Mouse (Mus musculus): ENCODE data around the gene Irf8.
"Not testable (repeated sequence)": the region's sequence is repeated elsewhere in the genome, so short reads cannot be mapped to it uniquely, and the experiment has no call there.

The Irf8 gene

DNA sequence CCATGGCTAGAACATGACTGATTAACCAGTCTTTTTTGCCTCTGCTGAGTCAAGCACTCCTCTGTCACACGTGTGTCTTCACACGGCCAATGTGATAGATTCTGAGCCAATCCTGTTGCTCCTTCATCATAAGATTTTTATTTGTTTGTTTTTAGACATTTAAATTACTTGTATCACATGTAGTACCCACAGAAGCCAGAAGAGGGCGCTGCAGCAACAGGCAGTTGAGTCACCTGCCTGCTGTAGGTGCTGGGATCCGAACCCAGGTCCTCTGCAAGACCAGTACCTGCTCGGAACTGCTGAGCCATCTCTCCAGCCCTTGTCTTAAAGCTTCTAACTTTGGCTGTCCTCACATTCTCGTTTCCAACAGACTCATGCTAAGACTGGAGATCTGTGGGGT is 13.1 kb upstream of the Irf8 start:
- DNase-seq (ENCODE audit: low spot score in 2 of 2), result no peak

- DNase-seq (ENCODE audit: low spot score in 2 of 2), result not testable (repeated sequence)
These were observed 12.1 kb upstream of the Irf8 start for GRCm38 (mm10) chr8:120724096-120724495.

- no peak for DNase-seq (ENCODE audit: low spot score in 2 of 2)
These were observed 11.2 kb upstream of the Irf8 start for GRCm38 (mm10) chr8:120724816-120725575.

DNA sequence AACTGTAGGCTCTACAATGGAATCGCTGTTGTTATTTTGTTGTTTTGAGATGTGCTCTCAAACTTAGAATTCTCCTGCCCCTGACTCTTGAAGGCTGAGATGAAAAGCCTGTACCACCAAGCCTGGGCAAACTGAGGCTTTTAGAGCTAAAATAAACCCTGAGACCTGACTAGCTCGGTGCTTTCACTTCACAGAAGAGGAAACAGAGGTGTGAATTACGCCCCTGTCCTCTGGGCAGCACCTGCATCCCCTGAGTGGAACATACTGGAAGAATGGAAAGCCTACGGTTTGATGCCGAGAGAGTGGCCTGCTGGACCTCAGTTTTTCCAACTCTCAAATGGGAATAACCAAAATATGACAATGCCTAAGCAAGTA is 10.6 kb upstream of the Irf8 start:
- no peak for DNase-seq (ENCODE audit: low spot score in 2 of 2)

- DNase-seq (ENCODE audit: low spot score in 2 of 2), result no peak
These were observed 10.1 kb upstream of the Irf8 start for GRCm38 (mm10) chr8:120726051-120726450.

DNA sequence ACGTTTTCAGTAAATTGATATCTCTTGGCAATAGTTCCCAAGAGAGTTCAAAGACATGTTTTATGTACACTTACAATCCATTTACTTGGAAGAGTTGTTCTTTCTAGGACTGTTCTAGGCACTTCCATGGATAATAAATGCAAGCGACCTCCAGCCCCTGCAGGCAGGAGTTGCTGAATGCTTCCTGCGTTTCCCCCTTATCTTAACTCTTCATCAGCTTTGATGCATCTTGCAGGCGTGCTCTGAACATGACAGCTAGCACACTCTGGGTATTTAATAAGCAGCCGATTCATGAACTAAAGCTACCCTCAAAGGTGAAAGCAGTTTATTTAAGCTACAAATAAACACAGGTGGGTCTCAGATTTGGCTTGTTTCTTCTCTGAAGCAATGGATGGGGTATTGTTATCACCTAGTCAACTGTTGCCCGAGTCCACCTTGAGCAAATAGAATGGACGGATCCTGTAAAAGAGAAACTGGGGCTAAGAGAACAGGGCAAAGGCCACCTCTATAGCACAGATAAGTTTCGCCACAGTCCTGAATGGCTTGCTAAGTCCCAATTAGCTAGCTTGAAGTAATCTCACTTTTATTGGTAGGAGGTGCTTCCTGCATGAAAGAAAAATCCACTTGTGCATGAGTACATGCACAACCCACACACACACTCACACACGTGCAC is 7.5 kb upstream of the Irf8 start:
- no peak for DNase-seq (ENCODE audit: low spot score in 2 of 2)

- DNase-seq (ENCODE audit: low spot score in 2 of 2), result no peak
These were observed 4.6 kb upstream of the Irf8 start for GRCm38 (mm10) chr8:120731582-120731981.

DNA sequence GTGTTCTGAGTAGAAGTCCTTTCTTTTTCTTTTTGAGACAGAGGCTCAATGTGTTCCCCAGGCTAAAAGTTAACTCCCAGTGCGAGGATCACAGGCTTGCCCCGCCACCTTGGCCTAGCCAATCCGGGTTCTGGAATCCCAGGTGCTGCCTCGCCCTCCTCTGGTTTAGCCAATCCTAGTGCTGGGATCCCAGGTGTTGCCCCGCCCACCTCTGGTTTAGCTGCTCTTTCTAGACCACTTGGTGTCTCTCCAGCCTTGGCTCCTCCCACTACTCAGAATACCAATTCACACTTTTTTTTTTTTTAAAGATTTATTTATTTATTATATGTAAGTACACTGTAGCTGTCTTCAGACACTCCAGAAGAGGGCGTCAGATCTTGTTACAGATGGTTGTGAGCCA is 4.1 kb upstream of the Irf8 start:
- no peak for DNase-seq (ENCODE audit: low spot score in 2 of 2)

GRCm38 (mm10) chr8:120736486-120736885 is 328 bp downstream of the Irf8 start:
- no peak for DNase-seq (ENCODE audit: low spot score in 2 of 2)

GRCm38 (mm10) chr8:120737166-120737565 is 1.0 kb downstream of the Irf8 start:
- no peak for DNase-seq (ENCODE audit: low spot score in 2 of 2)

DNA sequence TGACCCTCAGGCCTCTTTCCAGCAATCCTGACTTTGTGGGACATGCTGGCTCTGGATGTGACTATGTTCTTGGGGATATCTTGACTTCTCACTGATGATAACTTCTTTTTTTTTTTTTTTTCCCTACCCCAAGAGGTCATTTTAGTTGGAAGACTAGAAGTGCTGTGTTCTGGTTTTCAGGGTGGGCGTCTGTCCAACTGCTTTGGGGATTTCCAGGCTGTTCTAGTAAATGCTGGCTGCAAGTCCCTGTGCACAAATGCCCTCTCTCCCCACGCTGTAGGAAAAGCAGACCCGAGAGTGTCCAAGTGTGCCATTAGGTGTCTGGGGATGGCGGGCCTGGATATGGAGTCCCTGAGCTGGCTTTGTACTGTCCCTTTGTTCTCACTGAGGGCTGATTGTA is 2.6 kb downstream of the Irf8 start:
- DNase-seq (ENCODE audit: low spot score in 2 of 2), result peak; percentile 37 to 61

DNA sequence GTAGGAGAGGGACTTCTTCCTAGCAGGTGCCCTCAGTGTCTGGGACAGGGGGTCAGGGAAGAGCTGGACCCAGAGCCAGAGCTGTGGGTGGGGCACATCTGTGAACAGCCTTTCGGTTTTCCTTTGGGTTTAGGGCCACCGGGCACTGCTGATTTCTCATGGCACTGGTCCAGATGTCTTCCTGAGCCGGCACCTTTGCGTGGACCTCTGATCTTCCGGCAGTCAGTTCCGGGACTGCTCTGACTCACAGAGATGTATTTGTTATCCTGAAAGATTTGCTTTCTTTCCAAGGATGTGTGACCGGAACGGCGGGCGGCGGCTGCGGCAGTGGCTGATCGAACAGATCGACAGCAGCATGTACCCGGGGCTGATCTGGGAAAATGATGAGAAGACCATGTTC is 3.4 kb downstream of the Irf8 start:
- DNase-seq (ENCODE audit: low spot score in 2 of 2), result peak in 1 of 2 experiments; percentile 29

- DNase-seq (ENCODE audit: low spot score in 2 of 2), result no peak
These were observed 4.4 kb downstream of the Irf8 start for GRCm38 (mm10) chr8:120740579-120740978.

- no peak for DNase-seq (ENCODE audit: low spot score in 2 of 2)
These were observed 4.8 kb downstream of the Irf8 start for GRCm38 (mm10) chr8:120741001-120741400.

DNA sequence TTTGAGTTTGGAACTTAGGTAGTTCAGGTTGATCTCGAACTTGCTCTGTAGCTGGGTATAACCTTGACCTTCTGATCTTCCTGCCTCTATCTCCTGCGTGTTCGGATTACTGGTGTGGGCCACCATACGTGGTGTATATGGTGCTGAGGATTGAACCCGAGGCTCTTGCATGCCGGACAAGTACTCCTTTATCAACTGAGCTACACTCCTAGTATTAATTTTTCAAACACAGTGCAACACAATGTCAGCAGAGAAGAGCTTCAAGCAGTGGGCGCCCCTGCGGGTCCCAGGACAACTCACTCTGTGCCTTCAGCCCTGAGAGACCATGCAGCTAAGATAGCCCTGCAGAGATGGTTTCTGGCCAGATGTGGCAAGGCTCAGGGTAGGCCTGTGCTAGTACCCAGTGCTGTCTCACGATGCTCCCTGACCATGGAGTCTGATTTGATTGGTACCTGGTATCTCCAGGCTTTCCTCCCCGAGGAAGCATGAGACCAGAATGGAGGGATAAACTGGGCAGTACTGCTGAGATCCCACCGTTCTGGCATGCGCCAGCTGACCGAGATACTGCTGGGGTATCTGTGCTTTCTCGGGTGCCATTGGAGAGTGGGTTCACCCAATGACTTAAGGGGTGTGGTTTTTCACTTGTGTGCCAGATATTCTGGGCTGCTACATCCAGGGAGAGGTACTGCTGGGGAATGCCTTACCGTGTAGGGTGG is 5.8 kb downstream of the Irf8 start:
- DNase-seq (ENCODE audit: low spot score in 2 of 2), result no peak

DNA sequence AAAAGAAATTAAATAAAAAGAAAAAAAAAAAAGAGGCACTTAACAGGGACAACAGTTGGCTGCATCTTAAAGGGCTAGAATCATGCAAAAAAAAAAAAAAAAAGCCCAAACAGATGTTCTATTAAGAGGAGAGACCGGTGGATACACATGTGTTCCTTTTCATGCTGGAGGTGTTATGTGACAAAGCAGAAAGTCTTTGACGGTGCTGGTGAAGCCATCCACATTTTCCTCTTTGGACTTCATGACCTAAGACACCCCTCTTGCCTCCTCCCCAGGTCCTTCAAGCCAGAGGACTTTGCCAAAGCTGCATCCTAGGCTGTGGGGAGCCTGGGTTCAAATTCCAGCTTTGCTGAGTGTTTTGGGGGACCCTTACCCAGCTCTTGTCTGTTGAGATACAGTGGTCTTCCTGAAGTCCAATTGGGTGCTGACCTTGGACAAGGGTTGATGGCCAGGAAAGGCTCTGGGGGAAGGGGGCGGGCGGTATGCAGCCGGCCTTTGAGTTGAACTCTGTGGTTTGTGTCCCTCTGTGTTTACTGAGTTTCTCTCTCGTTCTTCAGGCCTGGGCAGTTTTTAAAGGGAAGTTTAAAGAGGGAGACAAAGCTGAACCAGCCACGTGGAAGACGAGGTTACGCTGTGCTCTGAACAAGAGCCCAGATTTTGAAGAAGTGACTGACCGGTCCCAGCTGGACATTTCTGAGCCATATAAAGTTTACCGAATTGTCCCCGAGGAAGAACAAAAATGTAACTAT is 7.2 kb downstream of the Irf8 start:
- peak; percentile 56 to 72 for DNase-seq (ENCODE audit: low spot score in 2 of 2)

DNA sequence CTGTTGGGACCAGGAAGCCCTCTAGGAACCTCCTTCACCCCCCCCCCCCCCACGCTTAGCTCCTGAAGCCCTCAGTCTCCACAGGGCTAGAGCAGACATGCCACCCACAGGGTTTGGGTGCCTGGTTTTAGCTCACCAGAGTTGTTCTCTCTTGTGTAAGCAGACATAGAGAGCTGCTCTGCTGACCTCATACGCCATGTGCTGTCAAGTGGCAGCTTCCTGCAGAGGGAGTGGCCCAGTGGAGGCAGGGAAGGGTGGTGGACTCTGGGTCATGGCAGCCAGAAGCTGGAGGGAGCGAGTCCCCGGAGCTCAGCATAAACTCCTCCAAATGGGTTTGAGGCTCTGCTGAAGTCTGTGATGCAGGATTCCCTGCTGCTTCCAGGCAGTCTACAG is 7.7 kb downstream of the Irf8 start:
- DNase-seq (ENCODE audit: low spot score in 2 of 2), result peak; percentile 46 to 53

DNA sequence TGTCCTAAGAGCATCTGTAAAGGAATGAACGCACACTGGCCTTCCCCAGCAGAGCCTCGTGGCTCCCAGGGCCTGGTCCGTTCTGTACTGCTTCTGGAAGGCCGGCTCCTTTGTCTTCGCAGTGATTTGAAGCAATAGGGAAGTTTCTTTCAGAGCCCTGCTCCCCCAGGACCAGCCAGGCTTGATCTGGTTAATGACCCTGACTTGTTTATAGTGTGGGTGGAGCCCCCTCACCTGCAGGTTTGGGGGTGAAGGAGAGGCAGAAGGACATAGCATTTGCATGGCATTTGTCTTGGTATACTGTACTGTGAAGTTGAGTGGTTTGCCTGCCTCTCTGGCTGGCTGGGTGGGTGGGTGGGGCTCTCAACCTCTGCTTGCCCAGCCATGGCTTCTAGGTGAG is 8.3 kb downstream of the Irf8 start:
- DNase-seq (ENCODE audit: low spot score in 2 of 2), result no peak

DNA sequence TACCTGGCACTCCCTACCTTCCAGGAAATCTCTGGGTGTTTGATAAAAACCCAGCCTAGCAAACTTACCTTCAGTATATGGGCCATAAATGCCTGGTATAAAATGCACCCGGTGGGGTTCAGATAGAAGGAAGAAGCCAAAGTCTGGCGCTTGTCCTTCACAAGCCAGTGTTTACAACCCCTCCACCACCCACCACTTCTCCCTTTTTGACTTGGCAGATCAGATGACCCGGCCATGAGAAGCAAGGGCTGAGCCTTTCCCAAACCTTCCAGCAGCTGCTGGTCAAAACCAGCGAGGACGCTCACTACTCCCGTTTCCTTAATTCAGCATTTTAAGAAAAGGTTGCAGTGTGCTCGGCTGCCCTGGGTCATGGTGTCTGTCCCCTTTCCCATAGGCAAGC is 9.1 kb downstream of the Irf8 start:
- peak in 1 of 2 experiments; percentile 56 for DNase-seq (ENCODE audit: low spot score in 2 of 2)

- no peak for DNase-seq (ENCODE audit: low spot score in 2 of 2)
These were observed 10.0 kb downstream of the Irf8 start for GRCm38 (mm10) chr8:120746007-120746701.

DNA sequence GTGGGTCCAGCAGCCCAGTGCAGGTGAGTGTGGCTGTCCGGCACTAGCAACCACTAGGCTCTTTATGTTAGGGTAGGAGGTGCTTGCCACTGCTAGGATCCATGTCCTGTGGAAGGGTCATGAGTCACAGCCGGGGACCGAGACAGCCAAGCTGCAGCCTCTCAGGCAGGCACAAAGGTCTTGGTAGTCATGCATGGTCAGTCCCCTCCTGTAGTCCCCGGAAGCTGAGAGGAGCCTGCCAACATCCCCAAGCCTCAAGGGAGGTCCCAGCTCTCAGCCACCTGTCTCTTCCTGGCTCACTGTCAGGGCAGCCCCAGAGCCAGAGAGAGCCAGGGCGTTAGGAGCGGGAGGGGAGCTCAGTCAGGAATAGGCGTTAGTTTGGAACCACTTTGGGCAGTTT is 11.1 kb downstream of the Irf8 start:
- DNase-seq (ENCODE audit: low spot score in 2 of 2), result no peak

DNA sequence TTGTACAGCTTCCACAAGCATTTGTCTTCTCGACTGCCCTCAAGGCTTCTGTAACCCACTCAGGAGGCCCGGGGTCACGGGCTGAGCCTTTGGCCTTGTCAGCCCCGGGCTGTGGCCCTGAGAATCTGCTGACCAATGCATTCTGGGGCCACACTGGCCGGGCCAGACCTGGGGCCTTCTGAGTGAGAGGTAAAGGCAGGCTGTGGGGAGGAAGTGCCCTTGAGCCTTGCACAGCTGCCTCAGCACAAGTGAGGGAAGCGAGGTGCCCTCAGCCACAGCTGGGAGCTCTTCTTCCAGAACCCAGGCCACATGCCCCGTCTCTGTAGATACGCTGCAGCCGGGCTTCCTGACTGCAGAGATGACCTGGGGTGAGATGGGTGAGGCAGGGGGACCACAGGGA is 14.5 kb downstream of the Irf8 start:
- DNase-seq (ENCODE audit: low spot score in 2 of 2), result no peak
